Mouse (Mus musculus): Measurements from ENCODE around the gene Serpinb9b. TPM values are rescaled to one million over a fixed set of nuclear protein-coding genes. Genes with fewer than 3 reads are reported as not detected.

The Serpinb9b gene
- polyA plus RNA-seq (2015; fragmentation: Nextera tagmentation; extraction: Ambion mirVana), result 0.16 and 0.32 TPM in 2 replicates

- H3K9me3 ChIP-seq (ENCODE audit: control insufficient read depth, low read length), result no peaks in the 10 kb centered on the region
- H3K36me3 ChIP-seq (ENCODE audit: control insufficient read depth, insufficient read depth, low read length), result no peaks in the 10 kb centered on the region
- H3K27ac ChIP-seq (ENCODE audit: low read length), result no peak within 1 kb of the TSS
- peaks cover 2% of the 10 kb centered on the region; the same call in 1 of the 2 replicates for H3K4me1 ChIP-seq (ENCODE audit: control insufficient read depth, insufficient read depth, low read length)
- ATAC-seq, result no peak
- H3K4me2 ChIP-seq (ENCODE audit: low read depth, low read length), result no peak within 1 kb of the TSS
- 78% methylated on average over 2 of the region's 2 CpGs for WGBS
- H3K4me3 ChIP-seq (ENCODE audit: low read length), result no peak within 1 kb of the TSS
- H3K27me3 ChIP-seq (replicated peaks; ENCODE audit: control insufficient read depth, insufficient read depth, low read length), result no peaks in the 10 kb centered on the region
- H3K9ac ChIP-seq (ENCODE audit: low read depth, low read length), result no peak within 1 kb of the TSS
Measured at GRCm38 (mm10) chr13:33027244-33027643, at the start of gene Serpinb9b. Serpinb9b (plus strand) TSS chr13:33027416.

- Histone ChIP-seq H3K4me2 (ENCODE audit: low read depth, low read length) (no peak overlapping the region), H3K27ac (ENCODE audit: low read length) (no peak overlapping the region), H3K4me3 (ENCODE audit: low read length) (no peak overlapping the region), H3K4me1 (ENCODE audit: control insufficient read depth, insufficient read depth, low read length) (no peaks in the 10 kb centered on the region), H3K36me3 (ENCODE audit: control insufficient read depth, insufficient read depth, low read length) (no peaks in the 10 kb centered on the region), H3K9ac (ENCODE audit: low read depth, low read length) (no peak overlapping the region), H3K9me3 (ENCODE audit: control insufficient read depth, low read length) (no peaks in the 10 kb centered on the region), H3K27me3 (replicated peaks; ENCODE audit: control insufficient read depth, insufficient read depth, low read length) (no peaks in the 10 kb centered on the region)
- WGBS, result 82% methylated on average over 4 of the region's 4 CpGs
- ATAC-seq, result no peak
Measured at GRCm38 (mm10) chr13:32982556-32983042, 44.6 kb upstream of the Serpinb9b start.

- Histone ChIP-seq H3K36me3 (ENCODE audit: control insufficient read depth, insufficient read depth, low read length) (no peaks in the 10 kb centered on the region), H3K9ac (ENCODE audit: low read depth, low read length) (no peak overlapping the region), H3K4me1 (ENCODE audit: control insufficient read depth, insufficient read depth, low read length) (no peaks in the 10 kb centered on the region), H3K4me2 (ENCODE audit: low read depth, low read length) (no peak overlapping the region), H3K9me3 (ENCODE audit: control insufficient read depth, low read length) (no peaks in the 10 kb centered on the region), H3K27me3 (replicated peaks; ENCODE audit: control insufficient read depth, insufficient read depth, low read length) (no peaks in the 10 kb centered on the region), H3K27ac (ENCODE audit: low read length) (no peak overlapping the region), H3K4me3 (ENCODE audit: low read length) (no peak overlapping the region)
- ATAC-seq, result no peak
Measured at GRCm38 (mm10) chr13:32986256-32986655, 41.0 kb upstream of the Serpinb9b start.

GRCm38 (mm10) chr13:32993152-32993893 is 33.9 kb upstream of the Serpinb9b start:
- WGBS, result 43% methylated on average over 10 of the region's 10 CpGs
- peak; percentile 93 for ATAC-seq
- no peak overlapping the region for H3K27ac ChIP-seq (ENCODE audit: low read length)
- H3K36me3 ChIP-seq (ENCODE audit: control insufficient read depth, insufficient read depth, low read length), result no peaks in the 10 kb centered on the region
- H3K27me3 ChIP-seq (replicated peaks; ENCODE audit: control insufficient read depth, insufficient read depth, low read length), result no peaks in the 10 kb centered on the region
- no peak overlapping the region for H3K4me3 ChIP-seq (ENCODE audit: low read length)
- no peaks in the 10 kb centered on the region for H3K9me3 ChIP-seq (ENCODE audit: control insufficient read depth, low read length)
- no peak overlapping the region for H3K4me2 ChIP-seq (ENCODE audit: low read depth, low read length)
- H3K4me1 ChIP-seq (ENCODE audit: control insufficient read depth, insufficient read depth, low read length), result 0 out of 2 replicates have a peak, but pooled peaks cover 5% of the 10 kb centered on the region
- H3K9ac ChIP-seq (ENCODE audit: low read depth, low read length), result no peak overlapping the region

GRCm38 (mm10) chr13:32993894-32994242 is 33.3 kb upstream of the Serpinb9b start:
- no peak overlapping the region for H3K4me3 ChIP-seq (ENCODE audit: low read length)
- H3K4me2 ChIP-seq (ENCODE audit: low read depth, low read length), result no peak overlapping the region
- H3K27ac ChIP-seq (ENCODE audit: low read length), result no peak overlapping the region
- ATAC-seq, result 0 out of 2 replicates have a peak, but pooled peaks have one; percentile 26
- 0 out of 2 replicates have a peak, but pooled peaks cover 5% of the 10 kb centered on the region for H3K4me1 ChIP-seq (ENCODE audit: control insufficient read depth, insufficient read depth, low read length)
- no peak overlapping the region for H3K9ac ChIP-seq (ENCODE audit: low read depth, low read length)
- no peaks in the 10 kb centered on the region for H3K9me3 ChIP-seq (ENCODE audit: control insufficient read depth, low read length)
- no peaks in the 10 kb centered on the region for H3K36me3 ChIP-seq (ENCODE audit: control insufficient read depth, insufficient read depth, low read length)
- WGBS, result 61% methylated on average over 2 of the region's 2 CpGs
- no peaks in the 10 kb centered on the region for H3K27me3 ChIP-seq (replicated peaks; ENCODE audit: control insufficient read depth, insufficient read depth, low read length)

GRCm38 (mm10) chr13:32995051-32995450 is 32.2 kb upstream of the Serpinb9b start:
- no peak for ATAC-seq
- no peak overlapping the region for H3K27ac ChIP-seq (ENCODE audit: low read length)
- no peaks in the 10 kb centered on the region for H3K9me3 ChIP-seq (ENCODE audit: control insufficient read depth, low read length)
- no peak overlapping the region for H3K4me3 ChIP-seq (ENCODE audit: low read length)
- H3K9ac ChIP-seq (ENCODE audit: low read depth, low read length), result no peak overlapping the region
- H3K4me2 ChIP-seq (ENCODE audit: low read depth, low read length), result no peak overlapping the region
- H3K36me3 ChIP-seq (ENCODE audit: control insufficient read depth, insufficient read depth, low read length), result no peaks in the 10 kb centered on the region
- 66% methylated on average over 4 of the region's 4 CpGs for WGBS
- H3K27me3 ChIP-seq (replicated peaks; ENCODE audit: control insufficient read depth, insufficient read depth, low read length), result no peaks in the 10 kb centered on the region
- H3K4me1 ChIP-seq (ENCODE audit: control insufficient read depth, insufficient read depth, low read length), result 0 out of 2 replicates have a peak, but pooled peaks cover 5% of the 10 kb centered on the region

DNA sequence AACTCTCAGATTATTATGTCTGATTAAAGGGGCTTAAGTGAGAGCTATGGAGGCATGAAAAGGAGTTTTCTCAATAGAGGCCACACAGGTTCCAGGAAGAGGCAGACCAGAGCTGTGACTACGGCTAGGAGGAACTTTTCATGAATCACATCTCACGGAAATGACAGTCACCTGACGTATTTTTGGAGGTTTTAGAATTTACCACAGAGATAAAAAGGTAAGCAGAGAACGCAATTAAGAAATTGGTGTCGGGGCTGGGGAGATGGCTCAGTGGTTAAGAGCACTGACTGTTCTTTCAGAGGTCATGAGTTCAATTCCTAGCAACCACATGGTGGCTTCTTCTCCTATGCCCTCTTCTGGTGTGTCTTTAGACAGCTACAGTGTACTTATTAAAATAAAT is 25.9 kb upstream of the Serpinb9b start:
- Histone ChIP-seq H3K27ac (ENCODE audit: low read length) (no peak overlapping the region), H3K9ac (ENCODE audit: low read depth, low read length) (no peak overlapping the region), H3K4me1 (ENCODE audit: control insufficient read depth, insufficient read depth, low read length) (peaks cover 8% of the 10 kb centered on the region), H3K27me3 (replicated peaks; ENCODE audit: control insufficient read depth, insufficient read depth, low read length) (no peaks in the 10 kb centered on the region), H3K36me3 (ENCODE audit: control insufficient read depth, insufficient read depth, low read length) (no peaks in the 10 kb centered on the region), H3K4me3 (ENCODE audit: low read length) (no peak overlapping the region), H3K4me2 (ENCODE audit: low read depth, low read length) (no peak overlapping the region), H3K9me3 (ENCODE audit: control insufficient read depth, low read length) (no peaks in the 10 kb centered on the region)
- 92% methylated on average over 5 of the region's 5 CpGs for WGBS
- no peak for ATAC-seq

DNA sequence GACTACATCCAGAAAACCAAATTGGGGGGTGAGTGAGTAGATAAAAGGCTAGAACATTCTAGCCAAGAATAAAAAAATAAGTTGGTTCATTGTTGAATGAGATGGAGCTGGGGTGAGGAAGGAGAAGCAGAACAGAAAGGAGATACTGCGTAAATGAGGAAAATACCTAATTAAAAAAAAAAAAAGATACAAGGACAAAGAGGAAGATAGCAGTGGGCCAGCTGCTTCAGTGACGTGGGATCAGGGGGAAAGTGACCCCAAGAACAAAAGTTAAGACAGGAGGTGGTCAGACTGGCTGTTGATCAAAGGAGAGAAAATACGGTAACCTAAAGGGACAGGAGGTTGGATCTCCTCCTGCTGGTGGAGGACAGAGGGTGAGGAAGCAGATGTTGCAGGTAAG is 24.3 kb upstream of the Serpinb9b start, which contains the start of gene Serpinb9:
Serpinb9 (plus strand) TSS at position 301 of the 400 bp plus-strand sequence.
- Histone ChIP-seq H3K9ac (ENCODE audit: low read depth, low read length) (peak within 1 kb of the TSS; percentile 63), H3K9me3 (ENCODE audit: control insufficient read depth, low read length) (no peaks in the 10 kb centered on the region), H3K4me1 (ENCODE audit: control insufficient read depth, insufficient read depth, low read length) (peaks cover 8% of the 10 kb centered on the region), H3K27ac (ENCODE audit: low read length) (peak within 1 kb of the TSS; percentile 88), H3K27me3 (replicated peaks; ENCODE audit: control insufficient read depth, insufficient read depth, low read length) (no peaks in the 10 kb centered on the region), H3K4me3 (ENCODE audit: low read length) (peak within 1 kb of the TSS; percentile 48), H3K36me3 (ENCODE audit: control insufficient read depth, insufficient read depth, low read length) (no peaks in the 10 kb centered on the region), H3K4me2 (ENCODE audit: low read depth, low read length) (peak within 1 kb of the TSS; percentile 74)
- no peak for ATAC-seq
- 91% methylated on average over 3 of the region's 3 CpGs for WGBS

DNA sequence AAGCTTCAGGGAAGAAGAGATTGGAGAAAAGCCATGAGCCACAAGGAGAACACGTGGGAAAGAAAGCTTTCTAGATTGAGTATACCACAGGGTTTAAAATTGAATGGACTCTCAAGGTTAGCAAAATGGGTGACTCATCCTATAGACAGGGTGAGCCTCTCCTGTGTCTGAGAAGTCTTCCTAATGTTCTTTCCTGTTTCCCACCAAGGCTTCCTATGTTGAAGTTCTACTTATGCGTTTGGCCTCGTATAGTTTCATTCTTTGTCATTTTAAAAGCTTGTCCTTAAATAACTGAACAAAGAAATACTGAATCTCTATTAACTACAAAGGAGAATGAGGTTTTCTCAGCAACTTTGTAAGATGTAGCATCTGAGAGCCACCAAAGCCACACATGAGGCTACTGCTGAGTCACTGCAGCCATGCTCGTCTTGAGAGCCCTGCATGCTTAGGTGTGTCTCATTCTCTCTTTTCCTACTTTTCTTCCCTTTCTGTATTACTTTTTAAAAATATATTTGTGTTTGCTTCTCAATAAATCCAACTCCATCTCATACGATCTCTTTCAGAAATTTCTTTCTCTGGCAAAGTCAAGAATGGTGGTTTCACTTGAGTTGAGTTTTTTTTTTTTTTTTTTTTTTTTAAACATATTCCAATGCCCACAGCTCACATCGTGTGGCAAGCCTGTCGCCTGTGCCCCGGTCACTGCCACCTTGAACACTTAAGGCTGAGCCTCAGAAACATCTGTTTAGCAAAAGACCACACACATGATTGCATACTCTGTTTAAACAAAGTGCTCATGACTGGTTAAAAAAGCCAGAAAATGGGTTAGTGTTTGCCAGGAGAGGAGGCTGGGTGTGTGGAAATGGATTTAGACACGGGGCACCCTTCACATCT is 23.4 kb upstream of the Serpinb9b start:
- H3K27ac ChIP-seq (ENCODE audit: low read length), result peak overlapping the region; percentile 88
- peak overlapping the region; percentile 63 for H3K9ac ChIP-seq (ENCODE audit: low read depth, low read length)
- H3K4me1 ChIP-seq (ENCODE audit: control insufficient read depth, insufficient read depth, low read length), result peaks cover 8% of the 10 kb centered on the region
- WGBS, result 60% methylated on average over 9 of the region's 9 CpGs
- ATAC-seq, result peak; percentile 29; the same call in 1 of the 2 replicates
- H3K4me3 ChIP-seq (ENCODE audit: low read length), result peak overlapping the region; percentile 48
- H3K36me3 ChIP-seq (ENCODE audit: control insufficient read depth, insufficient read depth, low read length), result no peaks in the 10 kb centered on the region
- peak overlapping the region; percentile 74 for H3K4me2 ChIP-seq (ENCODE audit: low read depth, low read length)
- H3K9me3 ChIP-seq (ENCODE audit: control insufficient read depth, low read length), result no peaks in the 10 kb centered on the region
- H3K27me3 ChIP-seq (replicated peaks; ENCODE audit: control insufficient read depth, insufficient read depth, low read length), result no peaks in the 10 kb centered on the region
